8 mouse cellular contexts compared by ENCODE assay signal in the genomic region with DNA sequence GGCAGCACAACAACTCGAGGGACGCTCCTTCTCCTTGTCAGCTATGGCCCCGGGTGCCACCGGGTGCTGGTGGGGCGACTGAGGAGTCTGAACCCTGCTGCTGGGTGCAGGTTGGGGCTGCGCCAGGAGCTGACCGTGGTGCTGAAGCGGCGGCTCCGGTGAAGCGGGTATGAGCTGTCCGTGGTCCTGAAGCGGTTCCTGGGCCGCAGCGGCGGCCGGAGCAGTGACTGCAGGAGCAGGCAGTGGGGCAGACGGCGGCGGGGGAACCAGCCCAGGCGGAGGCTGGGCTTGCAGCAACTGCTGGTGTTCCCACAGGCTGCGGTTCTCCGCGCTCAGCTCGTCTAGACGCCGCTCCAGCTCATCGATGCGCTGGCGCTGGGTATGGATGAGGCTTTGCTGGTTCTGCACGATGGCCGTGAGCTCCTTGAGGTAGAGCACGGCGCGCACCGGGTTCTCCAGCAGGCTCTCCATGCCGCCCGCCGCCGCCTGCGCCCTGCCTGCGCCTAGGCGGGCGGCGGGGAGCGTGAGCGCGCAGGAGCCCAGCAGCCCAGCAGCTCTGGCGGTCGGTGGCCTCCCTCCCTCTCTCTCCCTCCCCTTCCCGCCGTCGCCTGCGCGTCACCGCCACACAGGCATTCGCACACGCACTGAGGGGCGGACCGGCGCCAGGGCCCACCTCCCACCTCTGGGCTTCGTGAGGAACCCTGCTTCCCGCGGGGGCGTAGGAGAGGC. TPM values are rescaled to one million over a fixed set of nuclear protein-coding genes. Genes with fewer than 3 reads are reported as not detected.
DNase-seq lines count a peak whose midpoint lies in the region; ATAC-seq and TF ChIP-seq lines count a peak whose summit lies in the region.

A gene (minus strand): TSS at position 586 of the 729 bp plus-strand sequence.

- peaks cover 9% of the 10 kb centered on the region for H3K27me3 ChIP-seq in intestine, postnatal 0 days (replicated peaks; ENCODE audit: control insufficient read depth, insufficient read depth, low read length)
- peaks cover 6% of the 10 kb centered on the region; the same call in 1 of the 2 replicates for H3K27me3 ChIP-seq in midbrain, embryonic 11.5 days (ENCODE audit: control insufficient read depth, insufficient read depth, low read length)

- WGBS in intestine, postnatal 0 days, result under 1% methylated on average over 52 of the region's 65 CpGs
- under 1% methylated on average over 55 of the region's 65 CpGs for whole genome bisulfite sequencing in midbrain, embryonic 11.5 days

- DNase-seq in adrenal gland, adult 18-20 months (ENCODE audit: low spot score in 2 of 2), result peak; percentile 93 to 98
- peak; percentile 92 for DNase-seq in embryo, embryonic 10.5 days (ENCODE audit: low spot score)
- peak; percentile 85 for DNase-seq in left cerebral cortex, postnatal 4 days
- peak; percentile 99 for DNase-seq in midbrain, embryonic 11.5 days (ENCODE audit: low spot score, missing footprints)
- DNase-seq in spleen, adult 12 weeks (ENCODE audit: low spot score), result peak; percentile 27
- no peak for DNase-seq in adipocyte (ENCODE audit: low spot score)

- peak within 1 kb of the TSS; percentile 43 for H3K4me2 ChIP-seq in intestine, postnatal 0 days (replicated peaks; ENCODE audit: low read depth)
- peak within 1 kb of the TSS; percentile 54 for H3K4me2 ChIP-seq in midbrain, embryonic 11.5 days

- intact Hi-C loops in left cerebral cortex, postnatal 4 days (cut with DNase I), result no loop called here

- no peak for TF ChIP-seq CTCF in intestine, postnatal 0 days (IDR thresholded peaks at IDR 0.05; ENCODE audit: low read depth)

- H3K27ac ChIP-seq in intestine, postnatal 0 days (ENCODE audit: low read depth, low read length), result no peak within 1 kb of the TSS
- H3K27ac ChIP-seq in midbrain, embryonic 11.5 days (ENCODE audit: low read depth, low read length), result peak within 1 kb of the TSS; percentile 62; the same call in 1 of the 2 replicates

- no peak within 1 kb of the TSS for H3K9ac ChIP-seq in intestine, postnatal 0 days (ENCODE audit: low read depth, low read length)
- peak within 1 kb of the TSS; percentile 13 for H3K9ac ChIP-seq in midbrain, embryonic 11.5 days (ENCODE audit: low read length)

- no peaks in the 10 kb centered on the region for H3K9me3 ChIP-seq in intestine, postnatal 0 days (ENCODE audit: control insufficient read depth)
- H3K9me3 ChIP-seq in midbrain, embryonic 11.5 days (ENCODE audit: control insufficient read depth, low read length), result no peaks in the 10 kb centered on the region

- no peaks in the 10 kb centered on the region for H3K4me1 ChIP-seq in intestine, postnatal 0 days (replicated peaks; ENCODE audit: control insufficient read depth, insufficient read depth, low read length)
- H3K4me1 ChIP-seq in midbrain, embryonic 11.5 days (ENCODE audit: control insufficient read depth, insufficient read depth, low read length), result 0 out of 2 replicates have a peak, but pooled peaks cover 2% of the 10 kb centered on the region

- peak; percentile 99 for ATAC-seq in granulocyte monocyte progenitor cell, adult 5-6 weeks (replicated peaks; ENCODE audit: poor library complexity, severe bottlenecking)
- peak; percentile 75 for ATAC-seq in intestine, postnatal 0 days
- ATAC-seq in midbrain, embryonic 11.5 days (ENCODE audit: low FRiP score), result peak; percentile 95

- no peak within 1 kb of the TSS for H3K4me3 ChIP-seq in intestine, postnatal 0 days (ENCODE audit: low read depth, low read length)
- peak within 1 kb of the TSS; percentile 40 for H3K4me3 ChIP-seq in midbrain, embryonic 11.5 days (ENCODE audit: low read depth, low read length)

- no peaks in the 10 kb centered on the region for H3K36me3 ChIP-seq in intestine, postnatal 0 days (ENCODE audit: control insufficient read depth, insufficient read depth)
- no peaks in the 10 kb centered on the region for H3K36me3 ChIP-seq in midbrain, embryonic 11.5 days (ENCODE audit: control insufficient read depth, insufficient read depth, low read length)

RNA-seq across cellular contexts. Expression of the gene that starts here (rescaled TPM):
- 1 to 10 TPM; 4.3 to 5.1 TPM for total RNA-seq in adrenal gland, adult 18-20 months (2021)
- total RNA-seq in granulocyte monocyte progenitor cell, adult 5-6 weeks (2014; fragmentation: Nextera tagmentation), result not detected in 2 replicates
- total RNA-seq in granulocyte monocyte progenitor cell, adult 5-6 weeks (2017), result not detected in 2 replicates
- polyA plus RNA-seq in intestine, postnatal 0 days (2015; fragmentation: Nextera tagmentation; extraction: Ambion mirVana), result 0.16 and 0.18 TPM in 2 replicates
- total RNA-seq in left cerebral cortex, postnatal 4 days (2021), result 10 to 100 TPM; 34.3 to 38.9 TPM
- polyA plus RNA-seq in midbrain, embryonic 11.5 days (2014; fragmentation: Nextera tagmentation; extraction: Ambion mirVana), result 0.72 and 0.88 TPM in 2 replicates

Comparison
In these comparisons a context has a peak if more than half of its experiments do, and no peak if none do; other contexts are left out.
1. RNA of the gene that starts here (total RNA-seq): 34.3 to 38.9 TPM in left cerebral cortex, postnatal 4 days; 4.3 to 5.1 TPM in adrenal gland, adult 18-20 months and not detected in granulocyte monocyte progenitor cell, adult 5-6 weeks; every median in the first group is over 4 times any median in the second.
2. Peak in ATAC-seq in granulocyte monocyte progenitor cell, adult 5-6 weeks; RNA of the gene not detected or under 1 TPM.
3. Peak in ATAC-seq and H3K4me2 ChIP-seq in intestine, postnatal 0 days; RNA of the gene not detected or under 1 TPM.
4. Peak in DNase-seq, ATAC-seq, H3K4me3 ChIP-seq, H3K27ac ChIP-seq, H3K9ac ChIP-seq and H3K4me2 ChIP-seq in midbrain, embryonic 11.5 days; RNA of the gene not detected or under 1 TPM.
5. Peak in every context shown above with its lines, with median percentiles within 50 percentile points of each other: ATAC-seq.